Mouse (Mus musculus) megakaryocyte, embryonic 14.5 days (primary cell): ENCODE results near the gene AI661453.

Experiments
- FLI1 ChIP-seq: IDR thresholded peaks from 2 replicates; pipeline ENCODE4 v1.6.1; 2012; ENCODE audit warnings: low read length, inconsistent platforms, mixed read lengths
- GATA1 ChIP-seq: IDR thresholded peaks from 3 replicates; pipeline ENCODE4 v1.6.1; 2012; ENCODE audit warnings: mixed read lengths, low read length, inconsistent platforms, borderline replicate concordance

GRCm38 (mm10) chr17:47436156-47436906 lies at the start of gene AI661453:
- TF ChIP-seq GATA1 (no peak), FLI1 (no peak)
